8 mouse cellular contexts compared by ENCODE assay signal in genomic region chr8:64548054-64548850, GRCm38 (mm10).
DNase-seq lines count a peak whose midpoint lies in the region; ATAC-seq lines count a peak whose summit lies in the region.

No protein-coding gene starts in this region.

- H3K27ac ChIP-seq in neural tube, embryonic 14.5 days (ENCODE audit: low read depth, low read length) = no peak overlapping the region

- H3K9ac ChIP-seq in neural tube, embryonic 14.5 days (replicated peaks; ENCODE audit: low read depth, low read length) = no peak overlapping the region

- no peak overlapping the region for H3K4me3 ChIP-seq in neural tube, embryonic 14.5 days (ENCODE audit: low read depth, low read length)

- H3K27me3 ChIP-seq in neural tube, embryonic 14.5 days (ENCODE audit: control insufficient read depth, insufficient read depth, low read length) = no peaks in the 10 kb centered on the region

- DNase-seq in adrenal gland, postnatal 14 days = peak; percentile 16
- DNase-seq in adrenal gland, postnatal 4 days (ENCODE audit: low spot score in 2 of 2) = no peak
- DNase-seq in right cerebral cortex, postnatal 10 days (ENCODE audit: low spot score in 2 of 2) = peak; percentile 38 to 41
- no peak for DNase-seq in right cerebral cortex, postnatal 4 days
- peak; percentile 9 to 88 for DNase-seq in frontal cortex, adult 2 months (ENCODE audit: extremely low spot score in 1 of 2, low spot score in 1 of 2)
- peak; percentile 68 to 72 for DNase-seq in left cerebral cortex, postnatal 14 days (ENCODE audit: low spot score in 2 of 2)
- no peak for DNase-seq in thymus, postnatal 14 days

- ATAC-seq in neural tube, embryonic 14.5 days (ENCODE audit: low read depth) = peak; percentile 88

- no peaks in the 10 kb centered on the region for H3K36me3 ChIP-seq in neural tube, embryonic 14.5 days (ENCODE audit: control insufficient read depth, insufficient read depth, low read length)

- H3K9me3 ChIP-seq in neural tube, embryonic 14.5 days (ENCODE audit: control insufficient read depth, low read length) = no peaks in the 10 kb centered on the region

- WGBS in neural tube, embryonic 14.5 days = 14% methylated on average over 5 of the region's 5 CpGs

- intact Hi-C loops in left cerebral cortex, postnatal 14 days (cut with DNase I) = loop anchor here (5.0 kb wide), 1 partner anchor 341 kb away; the partner anchor contains the start of gene Tll1

- H3K4me2 ChIP-seq in neural tube, embryonic 14.5 days (ENCODE audit: low read depth, low read length) = no peak overlapping the region

- no peaks in the 10 kb centered on the region for H3K4me1 ChIP-seq in neural tube, embryonic 14.5 days (ENCODE audit: control insufficient read depth, insufficient read depth, low read length)

Comparison
In these comparisons a context has a peak if more than half of its experiments do, and no peak if none do; other contexts are left out.
1. DNase-seq: peak in adrenal gland, postnatal 14 days (single experiment), right cerebral cortex, postnatal 10 days (2 of 2), frontal cortex, adult 2 months (2 of 2) and left cerebral cortex, postnatal 14 days (2 of 2); none in adrenal gland, postnatal 4 days (0 of 2), right cerebral cortex, postnatal 4 days (single experiment) and thymus, postnatal 14 days (single experiment).